Mouse (Mus musculus) olfactory bulb, adult 2 months (tissue): ENCODE measurements around the gene Lrmda.

Source experiments
- CTCF ChIP-seq: fragments of 200-500 bp; IDR thresholded peaks from 2 replicates; pipeline ENCODE4 v1.5.1; 2012; ENCODE audit warnings: low read depth, mild to moderate bottlenecking, low read length, moderate library complexity; ENCODE audit not compliant: insufficient read depth
- POLR2A ChIP-seq: fragments of 200-500 bp; IDR thresholded peaks from 2 replicates; pipeline ENCODE4 v1.6.1; 2012; ENCODE audit warnings: mild to moderate bottlenecking, low read depth, low read length, moderate library complexity; ENCODE audit not compliant: insufficient read depth

DNA sequence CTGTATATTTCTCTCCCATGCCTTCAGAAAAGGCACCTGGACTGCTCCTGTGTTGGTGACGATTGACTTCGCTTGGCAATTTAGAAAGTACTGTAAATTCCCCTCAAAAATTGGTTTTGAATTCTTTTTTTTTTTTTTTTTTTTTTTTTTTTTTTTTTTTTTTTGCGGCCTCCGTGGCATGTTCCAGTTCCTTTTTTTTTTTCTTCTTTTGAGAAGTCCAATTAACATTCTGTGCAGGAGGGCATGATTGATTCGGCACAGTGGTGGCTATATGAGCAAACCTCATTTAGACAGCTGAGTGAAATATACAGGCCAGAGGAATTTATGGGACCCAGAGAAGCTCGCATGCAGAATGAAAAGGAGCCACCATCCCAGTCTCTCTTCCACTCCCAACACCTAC, 288.5 kb downstream of the Lrmda start:
- TF ChIP-seq POLR2A, result no peak
- TF ChIP-seq CTCF, result no peak
